Mouse (Mus musculus) forebrain, embryonic 10.5 days (tissue): Measurements from ENCODE around the gene Pam. TPM values are rescaled to one million over a fixed set of nuclear protein-coding genes. Genes with fewer than 3 reads are reported as not detected.
A peak's percentile ranks its signal among the peaks of the same experiment; 100 is the strongest.

Experiments used
- DNase-seq: peaks from one replicate; pipeline ENCODE4 v3.0.0-alpha.2; 2017; ENCODE audit warnings: low spot score; ENCODE audit errors: extremely low spot score
- H3K27ac ChIP-seq: fragments of 300-500 bp; sonication (generic); 2 replicates; pipeline ENCODE4 v1.5.1; 2016; ENCODE audit warnings: mild to moderate bottlenecking
- H3K27me3 ChIP-seq: fragments of 300-500 bp; sonication (generic); 2 replicates; pipeline ENCODE4 v1.6.1; 2016; ENCODE audit warnings: mild to moderate bottlenecking; ENCODE audit not compliant: poor library complexity, severe bottlenecking
- H3K36me3 ChIP-seq: fragments of 300-500 bp; sonication (generic); replicated peaks from 2 replicates; pipeline ENCODE4 v1.6.1; 2016; ENCODE audit warnings: mild to moderate bottlenecking, moderate library complexity
- H3K4me1 ChIP-seq: fragments of 300-500 bp; sonication (generic); 2 replicates; pipeline ENCODE4 v1.6.1; 2016
- H3K4me3 ChIP-seq: fragments of 300-500 bp; sonication (generic); 2 replicates; pipeline ENCODE4 v1.5.1; 2016; ENCODE audit warnings: mild to moderate bottlenecking, moderate library complexity
- H3K9me3 ChIP-seq: fragments of 300-500 bp; sonication (generic); 2 replicates; pipeline ENCODE4 v1.6.1; 2016; ENCODE audit warnings: mild to moderate bottlenecking, moderate library complexity
- WGBS: fragments of 180-500 bp; shearing (Covaris S2); methylation state at CpG from one replicate; pipeline ENCODE4 v1.1.7; 2016; 5-methylcytosine and 5-hydroxymethylcytosine counted together
- polyA plus RNA-seq: library from polyadenylated mRNA; unstranded; fragments of >200 nt; fragmentation: Nextera tagmentation; extraction: Ambion mirVana; gene quantifications from 2 replicates; pipeline ENCODE4 v1.2.1, GENCODE M21; 2016

Pam gene
- polyA plus RNA-seq, 1 experiment from 2014 or later: 13.8 TPM

GRCm38 (mm10) chr1:97802207-97802902 lies 293.1 kb downstream of the Pam start:
- no peak for DNase-seq
- no peaks in the 10 kb centered on the region for H3K4me1 ChIP-seq
- H3K27me3 ChIP-seq: no peaks in the 10 kb centered on the region
- H3K4me3 ChIP-seq: no peak overlapping the region
- H3K27ac ChIP-seq: no peak overlapping the region
- H3K9me3 ChIP-seq: peaks cover 3% of the 10 kb centered on the region; the same call in 1 of the 2 replicates
- WGBS: 58% methylated on average over 4 of the region's 4 CpGs
- no peaks in the 10 kb centered on the region for H3K36me3 ChIP-seq

- no peak for DNase-seq
- WGBS: 95% methylated on average over 9 of the region's 9 CpGs
- no peak overlapping the region for H3K4me3 ChIP-seq
- no peaks in the 10 kb centered on the region for H3K4me1 ChIP-seq
- no peaks in the 10 kb centered on the region for H3K36me3 ChIP-seq
- no peaks in the 10 kb centered on the region for H3K27me3 ChIP-seq
- H3K9me3 ChIP-seq: peaks cover 3% of the 10 kb centered on the region; the same call in 1 of the 2 replicates
- no peak overlapping the region for H3K27ac ChIP-seq
Observed at GRCm38 (mm10) chr1:97795936-97796335, 299.5 kb downstream of the Pam start.

GRCm38 (mm10) chr1:97794110-97794509 lies 301.3 kb downstream of the Pam start:
- no peak overlapping the region for H3K27ac ChIP-seq
- 90% methylated on average over 3 of the region's 3 CpGs for WGBS

GRCm38 (mm10) chr1:97788490-97788889 lies 307.0 kb downstream of the Pam start:
- H3K4me3 ChIP-seq: no peak overlapping the region
- no peaks in the 10 kb centered on the region for H3K4me1 ChIP-seq
- H3K36me3 ChIP-seq: 0 out of 2 replicates have a peak, but pooled peaks cover 2% of the 10 kb centered on the region
- 90% methylated on average over 2 of the region's 2 CpGs for WGBS
- no peak for DNase-seq
- no peaks in the 10 kb centered on the region for H3K27me3 ChIP-seq
- H3K9me3 ChIP-seq: no peaks in the 10 kb centered on the region
- no peak overlapping the region for H3K27ac ChIP-seq

More at GRCm38 (mm10) chr1:97794110-97794509, 301.3 kb downstream of the Pam start:
- Histone ChIP-seq H3K36me3 (no peaks in the 10 kb centered on the region), H3K4me1 (no peaks in the 10 kb centered on the region), H3K9me3 (no peaks in the 10 kb centered on the region), H3K27me3 (no peaks in the 10 kb centered on the region), H3K4me3 (no peak overlapping the region)
- no peak for DNase-seq

GRCm38 (mm10) chr1:97787674-97788073 lies 307.8 kb downstream of the Pam start:
- Histone ChIP-seq H3K4me1 (no peaks in the 10 kb centered on the region), H3K27me3 (no peaks in the 10 kb centered on the region), H3K9me3 (no peaks in the 10 kb centered on the region), H3K27ac (no peak overlapping the region), H3K4me3 (no peak overlapping the region), H3K36me3 (0 out of 2 replicates have a peak, but pooled peaks cover 2% of the 10 kb centered on the region)
- WGBS: 92% methylated on average over 3 of the region's 3 CpGs
- no peak for DNase-seq

GRCm38 (mm10) chr1:97785685-97786393 lies 309.6 kb downstream of the Pam start:
- no peak for DNase-seq

GRCm38 (mm10) chr1:97784928-97785327 lies 310.5 kb downstream of the Pam start:
- H3K36me3 ChIP-seq: 0 out of 2 replicates have a peak, but pooled peaks cover 2% of the 10 kb centered on the region
- H3K9me3 ChIP-seq: no peaks in the 10 kb centered on the region
- no peaks in the 10 kb centered on the region for H3K4me1 ChIP-seq
- WGBS: 84% methylated on average over 7 of the region's 7 CpGs
- no peaks in the 10 kb centered on the region for H3K27me3 ChIP-seq
- no peak overlapping the region for H3K4me3 ChIP-seq
- no peak overlapping the region for H3K27ac ChIP-seq
- DNase-seq: no peak

More at GRCm38 (mm10) chr1:97785685-97786393, 309.6 kb downstream of the Pam start:
- Histone ChIP-seq H3K9me3 (no peaks in the 10 kb centered on the region), H3K27ac (no peak overlapping the region), H3K4me3 (no peak overlapping the region), H3K4me1 (no peaks in the 10 kb centered on the region), H3K27me3 (no peaks in the 10 kb centered on the region), H3K36me3 (0 out of 2 replicates have a peak, but pooled peaks cover 2% of the 10 kb centered on the region)
- 93% methylated on average over 11 of the region's 11 CpGs for WGBS

GRCm38 (mm10) chr1:97781674-97782073 lies 313.8 kb downstream of the Pam start:
- Histone ChIP-seq H3K4me1 (no peaks in the 10 kb centered on the region), H3K9me3 (no peaks in the 10 kb centered on the region), H3K27me3 (no peaks in the 10 kb centered on the region), H3K36me3 (peaks cover 7% of the 10 kb centered on the region), H3K27ac (no peak overlapping the region), H3K4me3 (no peak overlapping the region)
- 94% methylated on average over 7 of the region's 7 CpGs for WGBS
- DNase-seq: no peak

- 93% methylated on average over 2 of the region's 2 CpGs for WGBS
- Histone ChIP-seq H3K4me1 (peaks cover 7% of the 10 kb centered on the region), H3K27ac (no peak overlapping the region), H3K36me3 (peaks cover 5% of the 10 kb centered on the region), H3K4me3 (no peak overlapping the region), H3K27me3 (no peaks in the 10 kb centered on the region), H3K9me3 (no peaks in the 10 kb centered on the region)
- DNase-seq: no peak
Observed at GRCm38 (mm10) chr1:97773973-97774372, 321.5 kb downstream of the Pam start.

GRCm38 (mm10) chr1:97773362-97773761 lies 322.1 kb downstream of the Pam start:
- Histone ChIP-seq H3K9me3 (no peaks in the 10 kb centered on the region), H3K4me3 (no peak overlapping the region), H3K27me3 (no peaks in the 10 kb centered on the region), H3K4me1 (peaks cover 12% of the 10 kb centered on the region), H3K36me3 (peaks cover 5% of the 10 kb centered on the region), H3K27ac (no peak overlapping the region)
- DNase-seq: no peak
- 88% methylated on average over 6 of the region's 6 CpGs for WGBS

- no peak for DNase-seq
- peaks cover 26% of the 10 kb centered on the region for H3K4me1 ChIP-seq
- no peaks in the 10 kb centered on the region for H3K36me3 ChIP-seq
- WGBS: 92% methylated on average over 5 of the region's 5 CpGs
- no peak overlapping the region for H3K4me3 ChIP-seq
- H3K27me3 ChIP-seq: no peaks in the 10 kb centered on the region
- H3K27ac ChIP-seq: no peak overlapping the region
- no peaks in the 10 kb centered on the region for H3K9me3 ChIP-seq
Observed at GRCm38 (mm10) chr1:97771727-97772126, 323.7 kb downstream of the Pam start.

- no peaks in the 10 kb centered on the region for H3K27me3 ChIP-seq
- no peak for DNase-seq
- H3K27ac ChIP-seq: no peak overlapping the region
- 79% methylated on average over 7 of the region's 7 CpGs for WGBS
- peaks cover 26% of the 10 kb centered on the region for H3K4me1 ChIP-seq
- H3K4me3 ChIP-seq: peak overlapping the region; percentile 90
- H3K36me3 ChIP-seq: no peaks in the 10 kb centered on the region
- H3K9me3 ChIP-seq: no peaks in the 10 kb centered on the region
Observed at GRCm38 (mm10) chr1:97771118-97771517, 324.3 kb downstream of the Pam start.
